In the genomic region with DNA sequence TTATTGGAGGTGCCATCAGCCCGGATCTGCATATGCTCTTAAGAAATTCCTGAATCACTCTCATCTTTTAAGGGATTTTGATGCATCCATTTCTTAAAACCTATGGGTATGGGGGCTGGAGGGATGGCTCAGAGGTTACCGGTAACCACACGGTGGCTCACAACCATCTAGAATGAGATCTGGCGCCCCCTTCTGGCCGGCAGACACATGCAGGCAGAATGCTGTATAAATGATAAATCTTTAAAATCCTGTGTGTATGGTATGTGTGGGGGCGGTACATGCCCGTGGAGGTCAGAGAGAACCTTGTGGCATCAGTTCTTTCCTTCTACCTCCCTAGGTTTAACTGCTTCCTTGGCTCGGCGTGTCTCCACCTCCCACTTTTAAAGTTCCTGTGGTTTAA, we compare ENCODE assay signal across 7 mouse cellular contexts. TPM values are rescaled to one million over a fixed set of nuclear protein-coding genes. Genes with fewer than 3 reads are reported as not detected.
DNase-seq lines count a peak whose midpoint lies in the region.

No protein-coding gene starts in this region.

- DNase-seq in urinary bladder, adult 18-20 months (ENCODE audit: low spot score in 2 of 2): peak; percentile 33 to 44
- no peak for DNase-seq in urinary bladder, postnatal 10 days (ENCODE audit: low spot score)
- DNase-seq in adrenal gland, postnatal 14 days: peak; percentile 87
- peak; percentile 59 for DNase-seq in embryo, embryonic 9.5 days (ENCODE audit: extremely low spot score)
- DNase-seq in kidney, postnatal 25 days: peak; percentile 71 to 88
- DNase-seq in lung, postnatal 36 days: peak; percentile 85
- DNase-seq in spleen, adult 18-20 months: peak; percentile 44 to 77

RNA-seq across cellular contexts. Expression of a gene that starts 2.4 kb away (rescaled TPM):
- 0.96 and 0.98 TPM in 2 replicates for total RNA-seq in adrenal gland, postnatal 14 days (2021)

RNA-seq across cellular contexts. Expression of a gene that starts 17.6 kb away (rescaled TPM):
- 7.2 and 7.7 TPM in 2 replicates for total RNA-seq in adrenal gland, postnatal 14 days (2021)

RNA-seq across cellular contexts. Expression of a gene that starts 33.2 kb away (rescaled TPM):
- total RNA-seq in adrenal gland, postnatal 14 days (2021): 2.1 and 3.6 TPM in 2 replicates

RNA-seq across cellular contexts. Expression of a gene that starts 47.7 kb away (rescaled TPM):
- 85.2 and 87.5 TPM in 2 replicates for total RNA-seq in adrenal gland, postnatal 14 days (2021)

RNA-seq across cellular contexts. Expression of a gene that starts 52.6 kb away (rescaled TPM):
- 98.5 and 104 TPM in 2 replicates for total RNA-seq in adrenal gland, postnatal 14 days (2021)
